24 mouse cellular contexts compared by ENCODE assay signal in the genomic region with DNA sequence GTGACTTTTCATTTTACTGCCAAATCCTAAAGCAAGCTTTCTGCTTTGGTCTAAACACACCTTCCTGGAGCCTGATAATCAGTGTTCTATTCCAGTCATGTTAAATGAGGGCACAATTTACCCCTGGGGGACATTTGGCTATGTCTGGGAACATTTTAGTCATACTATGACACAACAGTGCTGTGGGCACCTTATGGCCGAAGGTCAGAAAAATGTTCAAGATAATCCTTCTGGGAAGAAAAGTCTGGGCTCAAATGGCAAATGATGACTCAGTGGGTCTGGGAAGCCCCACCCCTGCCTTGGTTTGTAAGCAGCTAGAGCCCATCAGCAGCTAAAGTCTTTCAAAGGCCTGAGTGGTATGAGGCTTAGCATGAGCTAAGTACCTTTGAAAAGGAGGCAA. TPM values are rescaled to one million over a fixed set of nuclear protein-coding genes. Genes with fewer than 3 reads are reported as not detected.
DNase-seq lines count a peak whose midpoint lies in the region; ATAC-seq lines count a peak whose summit lies in the region.
"Had no signal": no experiment of that assay in that cellular context is flagged by ENCODE, and none has a peak within 500 bp of the region (broad histone marks: within the 10 kb centered on the region; RNA-seq: fewer than 3 reads in every experiment).

No protein-coding gene starts in this region.

- no peak for ATAC-seq in megakaryocyte, adult 5-6 weeks (ENCODE audit: poor library complexity, severe bottlenecking)
- ATAC-seq: forebrain, embryonic 13.5 days; intestine, embryonic 16.5 days; lung, postnatal 0 days; midbrain, embryonic 13.5 days had no signal

- peak; percentile 56 to 65 for DNase-seq in adrenal gland, adult (ENCODE audit: inconsistent age in 2 of 2, low spot score in 1 of 2)
- no peak for DNase-seq in adrenal gland, adult 8-10 months
- peak; percentile 75 for DNase-seq in 416B (ENCODE audit: low read depth)
- DNase-seq in adipocyte (ENCODE audit: low spot score): peak; percentile 40
- DNase-seq in fibroblast of lung, adult 2 months (ENCODE audit: low read depth): peak; percentile 77
- DNase-seq in embryo, embryonic 10.5 days (ENCODE audit: low spot score): no peak
- DNase-seq in ovary, adult 18-20 months (ENCODE audit: low spot score): no peak
- DNase-seq: cerebellum, adult 11-12 months; cerebellum, adult 9-11 months; gastrocnemius, postnatal 10 days; kidney, adult 8-10 months; kidney, postnatal 4 days; liver, embryonic 13.5 days; lung, adult 18-20 months; lung, postnatal 4 days; right cerebral cortex, adult 18-20 months; right cerebral cortex, postnatal 4 days; thymus, adult 18-20 months; thymus, postnatal 25 days had no signal

RNA-seq across cellular contexts. Expression of gene Pak1ip1, which starts 18.1 kb away (rescaled TPM):
- 10 to 100 TPM; 55.7 to 64.6 (median 57.4) TPM for total RNA-seq in adrenal gland, adult 8-10 months (2022)
- total RNA-seq in megakaryocyte, adult 5-6 weeks (2015): 50.2 and 50.7 TPM in 2 replicates
- total RNA-seq in megakaryocyte, adult 5-6 weeks (2017): 73.0 and 80.1 TPM in 2 replicates

RNA-seq across cellular contexts. Expression of gene Tmem14c, which starts 33.3 kb away (rescaled TPM):
- 100 to 1,000 TPM; 108 to 169 (median 133) TPM for total RNA-seq in adrenal gland, adult 8-10 months (2022)
- 208 and 221 TPM in 2 replicates for total RNA-seq in megakaryocyte, adult 5-6 weeks (2015)
- total RNA-seq in megakaryocyte, adult 5-6 weeks (2017): 112 and 125 TPM in 2 replicates

Comparison
In these comparisons a context has a peak if more than half of its experiments do, and no peak if none do; other contexts are left out.
1. DNase-seq: peak in adrenal gland, adult (2 of 2), 416B (single experiment), adipocyte (single experiment) and fibroblast of lung, adult 2 months (single experiment); none in adrenal gland, adult 8-10 months (single experiment), embryo, embryonic 10.5 days (single experiment) and ovary, adult 18-20 months (single experiment).